Mouse (Mus musculus) G1E (cell line): ENCODE data around the gene Cat.

ENCODE experiments used
- CTCF ChIP-seq: IDR thresholded peaks from 2 replicates; pipeline ENCODE4 v1.5.1; 2012; ENCODE audit warnings: low read depth, low read length, inconsistent platforms, mixed read lengths
- GATA2 ChIP-seq: IDR thresholded peaks from 2 replicates; pipeline ENCODE4 v1.6.1; 2012; ENCODE audit warnings: low read depth, low read length, inconsistent platforms, borderline replicate concordance
- POLR2AphosphoS5 ChIP-seq: IDR thresholded peaks from 2 replicates; pipeline ENCODE4 v1.6.1; 2012; ENCODE audit warnings: low read depth, low read length, inconsistent platforms; ENCODE audit not compliant: insufficient replicate concordance

DNA sequence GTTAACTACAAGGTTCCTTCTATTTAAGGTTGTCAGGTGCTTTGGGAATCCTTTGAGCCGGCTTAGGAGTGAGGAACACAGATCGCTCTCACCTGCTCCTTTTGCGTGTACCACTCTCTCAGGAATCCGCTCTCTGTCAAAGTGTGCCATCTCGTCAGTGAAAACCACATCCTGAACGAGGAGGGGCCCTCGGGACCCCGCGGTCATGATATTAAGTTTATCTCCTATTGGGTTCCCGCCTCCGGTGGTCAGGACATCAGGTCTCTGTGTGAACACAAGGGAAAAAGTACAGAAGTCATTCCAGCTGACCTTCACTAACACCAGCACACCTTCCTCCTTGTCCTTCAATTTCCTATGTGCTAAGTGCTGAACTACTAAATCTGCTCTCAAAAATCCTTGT is 8.3 kb downstream of the Cat start:
- TF ChIP-seq CTCF, result no peak
- no peak for TF ChIP-seq GATA2
- TF ChIP-seq POLR2AphosphoS5, result no peak
